Mouse (Mus musculus): ENCODE measurements around the gene Gm20708. TPM values are rescaled to one million over a fixed set of nuclear protein-coding genes. Genes with fewer than 3 reads are reported as not detected.
"Not testable (repeated sequence)": the region's sequence is repeated elsewhere in the genome, so short reads cannot be mapped to it uniquely, and the experiment has no call there.

Gene Gm20708
- total RNA-seq, 1 experiment from 2014 or later = 1.8 TPM

GRCm38 (mm10) chr11:117813867-117814266, 4.4 kb downstream of the Gm20708 start:
- DNase-seq = no peak

DNA sequence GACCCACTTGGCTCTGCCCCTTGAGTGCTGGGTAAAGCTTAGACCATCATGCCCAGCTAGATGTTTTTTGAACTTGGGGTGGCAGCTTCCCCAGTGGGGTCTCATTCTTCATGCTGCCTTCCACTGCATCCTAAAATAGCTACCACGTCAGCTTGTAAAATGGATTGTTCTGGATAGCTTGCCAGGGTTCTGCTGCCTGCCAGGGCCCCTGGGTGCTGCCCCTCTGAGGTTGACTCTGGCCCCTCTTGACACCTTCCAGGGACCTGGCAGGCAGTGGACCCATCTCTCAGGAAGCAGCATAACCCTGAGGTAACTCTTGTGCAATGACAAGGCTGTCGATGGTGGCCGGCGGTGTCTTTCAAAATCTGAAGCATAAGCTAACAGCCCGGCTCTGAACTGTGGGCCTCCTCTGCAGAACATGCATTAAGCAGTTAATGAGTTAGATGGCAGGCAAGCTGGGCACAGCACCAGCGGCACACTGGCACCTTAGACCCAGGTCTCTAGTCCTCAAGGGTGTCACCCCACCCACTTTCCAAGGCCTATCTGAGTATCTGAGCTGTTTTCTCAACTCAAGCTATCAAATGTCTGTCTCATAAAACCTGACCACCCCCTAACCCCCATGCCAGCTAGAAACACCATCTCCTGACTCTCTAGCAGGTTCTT, 5.4 kb downstream of the Gm20708 start:
- no peak for DNase-seq

- DNase-seq = not testable (repeated sequence)
Observed at GRCm38 (mm10) chr11:117815850-117816249, 6.4 kb downstream of the Gm20708 start.

GRCm38 (mm10) chr11:117816389-117816996, 7.0 kb downstream of the Gm20708 start:
- no peak for DNase-seq

- DNase-seq = no peak
Observed at GRCm38 (mm10) chr11:117819095-117819494, 9.6 kb downstream of the Gm20708 start.

DNA sequence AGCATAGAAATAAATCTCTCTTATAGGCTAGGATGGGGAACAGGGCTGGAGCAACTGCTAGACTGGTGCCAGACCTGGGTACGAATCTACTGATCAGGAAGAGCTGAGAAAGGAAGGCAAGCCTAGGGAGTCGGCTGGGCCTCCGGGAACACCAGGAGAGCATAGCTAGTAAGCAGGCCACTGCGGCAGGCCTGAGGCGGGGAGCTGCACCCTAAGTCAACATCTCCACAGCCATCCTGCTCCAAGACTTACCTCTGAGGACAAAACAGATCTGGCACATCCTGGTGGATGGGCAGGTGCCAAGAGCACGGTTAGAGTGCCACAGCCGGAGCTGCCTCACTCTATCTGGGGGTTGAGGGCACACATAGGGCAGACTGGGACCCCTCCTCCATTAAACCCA, 10.7 kb downstream of the Gm20708 start:
- no peak for DNase-seq

- DNase-seq = peak; percentile 22
Observed at GRCm38 (mm10) chr11:117821868-117822267, 12.4 kb downstream of the Gm20708 start.

DNA sequence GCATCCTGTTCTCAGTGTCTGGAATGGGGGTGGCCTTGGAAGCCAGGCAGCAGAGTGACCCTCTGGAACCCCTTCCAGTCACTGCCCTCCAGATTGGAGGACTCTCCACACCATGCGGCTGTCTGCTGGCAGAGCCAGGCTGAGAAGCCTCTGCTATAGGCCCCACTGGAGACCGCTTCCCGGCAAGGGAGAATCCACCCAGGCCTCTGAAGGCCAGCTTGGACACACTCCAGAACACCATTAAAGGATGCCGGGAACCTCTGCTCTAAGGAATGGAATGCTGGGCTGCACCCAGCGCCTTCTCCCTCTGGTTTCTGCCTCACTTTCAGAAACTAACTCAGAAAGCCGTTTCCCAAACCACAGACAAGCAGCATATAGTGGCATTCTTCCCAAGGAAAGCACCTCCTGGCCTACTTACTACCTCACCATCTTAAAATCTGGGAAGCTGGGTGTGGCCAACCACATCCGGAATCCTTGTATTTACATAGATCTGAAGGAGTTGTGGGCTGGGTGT, 13.3 kb downstream of the Gm20708 start:
- DNase-seq = peak; percentile 18

GRCm38 (mm10) chr11:117823411-117823810, 13.9 kb downstream of the Gm20708 start:
- no peak for DNase-seq

DNA sequence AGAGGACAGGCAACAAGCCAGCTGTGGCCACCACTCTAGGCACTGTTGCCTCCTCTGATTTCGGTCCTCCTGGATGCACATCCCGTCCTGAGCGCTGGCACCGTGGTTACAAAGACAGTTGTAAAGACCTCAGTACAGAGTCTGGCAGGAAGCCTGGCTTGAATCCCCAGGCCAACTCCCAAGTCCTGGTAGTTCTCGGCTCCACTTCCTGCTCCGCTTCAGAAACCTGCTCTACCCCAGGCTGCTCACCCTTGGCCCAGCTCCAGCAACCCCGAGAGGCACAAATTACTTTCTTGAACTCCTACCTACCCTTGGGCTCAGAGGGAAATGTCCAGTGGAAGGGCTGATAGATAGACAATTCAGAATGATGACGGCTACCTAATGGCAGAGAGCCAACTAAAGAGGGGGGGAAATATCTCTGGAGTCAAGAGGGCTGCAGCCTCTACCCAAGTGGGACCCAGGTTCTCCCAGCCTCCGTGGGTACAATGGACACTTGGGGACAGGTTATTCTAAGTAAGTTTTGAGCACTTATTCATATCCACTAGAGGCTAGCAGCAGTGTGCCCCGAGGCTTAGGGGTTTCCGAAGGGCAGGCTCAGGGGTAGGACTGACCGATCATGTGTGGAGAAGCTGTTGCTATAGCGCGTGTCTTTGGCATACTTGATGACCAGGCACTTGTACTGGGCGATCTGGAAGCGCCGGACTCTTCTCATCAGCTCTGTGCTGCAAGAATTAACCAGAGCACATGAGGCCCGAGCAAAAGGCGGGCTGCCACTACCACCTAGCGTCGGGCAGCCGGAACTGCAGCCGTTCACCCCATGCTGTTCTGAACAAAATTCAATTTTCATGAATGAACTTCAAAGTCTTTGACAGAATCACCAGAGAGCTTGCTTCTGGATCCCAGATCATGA, 14.8 kb downstream of the Gm20708 start:
- peak; percentile 78 for DNase-seq

DNA sequence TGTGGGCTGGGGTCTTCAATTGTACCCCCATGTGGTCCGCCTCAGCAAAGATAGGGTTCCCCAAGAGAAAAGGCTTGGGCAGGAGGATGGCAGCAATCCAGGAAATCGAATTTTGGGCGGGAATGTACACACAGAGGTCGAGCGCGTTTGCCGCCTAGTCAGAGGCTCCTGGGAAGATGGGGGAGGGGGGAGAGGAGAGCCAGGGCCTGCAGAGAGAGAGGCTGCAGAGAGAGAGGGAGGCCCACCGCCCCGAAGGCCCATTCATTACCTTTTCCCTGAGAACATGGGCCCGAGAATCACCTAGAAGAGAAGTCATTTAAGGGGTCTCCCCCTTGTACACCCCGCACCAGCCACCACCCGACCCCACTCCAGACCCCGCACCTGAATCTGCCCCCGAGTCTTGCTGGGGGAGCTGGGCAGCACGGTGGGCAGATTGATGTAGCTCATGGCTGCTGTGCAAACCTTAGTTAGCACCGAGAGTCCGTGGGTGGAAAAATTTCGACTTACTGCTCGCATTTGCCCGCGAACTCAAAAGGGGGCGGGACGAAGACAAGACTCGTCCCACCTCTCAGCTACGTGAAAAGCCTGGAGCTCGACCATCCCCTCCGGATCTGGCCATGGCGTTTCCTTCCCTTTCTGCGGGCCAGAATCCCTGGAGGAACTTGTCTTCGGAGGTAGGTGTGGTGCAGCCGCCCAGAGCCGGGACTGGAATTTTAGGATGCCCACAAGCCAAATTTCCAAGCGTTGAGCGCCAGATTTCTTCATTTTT, 16.0 kb downstream of the Gm20708 start, which contains the start of the genes Afmid and Tk1:
Gene Afmid, plus strand, starts transcription at position 592 of the 769 bp plus-strand sequence.
Gene Tk1, minus strand, starts transcription at position 760 of the 769 bp plus-strand sequence.
- DNase-seq = peak; percentile 68

GRCm38 (mm10) chr11:117826164-117826563, 16.7 kb downstream of the Gm20708 start:
- no peak for DNase-seq

- no peak for DNase-seq
Observed at GRCm38 (mm10) chr11:117826916-117827315, 17.4 kb downstream of the Gm20708 start.

GRCm38 (mm10) chr11:117827386-117827785, 17.9 kb downstream of the Gm20708 start:
- DNase-seq = no peak

- peak; percentile 42 for DNase-seq
Observed at GRCm38 (mm10) chr11:117828149-117828887, 18.9 kb downstream of the Gm20708 start.

GRCm38 (mm10) chr11:117828888-117829604, 19.6 kb downstream of the Gm20708 start:
- peak; percentile 26 for DNase-seq

DNA sequence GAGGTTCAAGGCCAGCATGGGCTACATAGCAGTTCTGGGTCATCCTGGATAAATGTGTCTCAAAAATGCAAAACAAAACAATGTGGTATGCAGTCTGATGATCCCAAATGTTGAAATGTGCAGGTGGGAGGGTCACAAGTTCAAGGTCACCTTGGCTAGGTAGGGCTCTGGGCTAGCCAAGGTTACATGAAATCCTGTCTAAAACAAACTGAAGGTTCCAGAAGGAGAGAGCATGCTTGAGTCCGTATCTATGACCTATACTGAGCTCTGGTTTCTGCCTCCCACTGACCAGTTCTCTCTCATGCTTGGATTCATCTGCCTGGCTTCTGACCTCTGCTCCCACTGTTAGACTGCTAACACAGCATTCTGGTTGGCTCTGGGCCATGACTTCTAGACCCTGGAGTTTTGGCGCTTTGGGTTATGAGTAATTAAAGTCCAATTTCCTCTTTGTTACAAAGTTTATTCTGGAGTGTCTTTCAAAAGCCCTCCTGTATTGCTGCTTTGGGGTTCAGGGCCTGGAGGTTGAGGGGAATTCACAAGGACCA, 20.3 kb downstream of the Gm20708 start:
- no peak for DNase-seq

GRCm38 (mm10) chr11:117830401-117830800, 20.9 kb downstream of the Gm20708 start:
- no peak for DNase-seq

- DNase-seq = peak; percentile 63
Observed at GRCm38 (mm10) chr11:117832086-117832969, 22.9 kb downstream of the Gm20708 start.
